Mouse (Mus musculus): ENCODE data around the gene Sugp2.
A peak's percentile ranks its signal among the peaks of the same experiment; 100 is the strongest.
"Not testable (repeated sequence)": the region's sequence is repeated elsewhere in the genome, so short reads cannot be mapped to it uniquely, and the experiment has no call there.

Sugp2 gene

DNA sequence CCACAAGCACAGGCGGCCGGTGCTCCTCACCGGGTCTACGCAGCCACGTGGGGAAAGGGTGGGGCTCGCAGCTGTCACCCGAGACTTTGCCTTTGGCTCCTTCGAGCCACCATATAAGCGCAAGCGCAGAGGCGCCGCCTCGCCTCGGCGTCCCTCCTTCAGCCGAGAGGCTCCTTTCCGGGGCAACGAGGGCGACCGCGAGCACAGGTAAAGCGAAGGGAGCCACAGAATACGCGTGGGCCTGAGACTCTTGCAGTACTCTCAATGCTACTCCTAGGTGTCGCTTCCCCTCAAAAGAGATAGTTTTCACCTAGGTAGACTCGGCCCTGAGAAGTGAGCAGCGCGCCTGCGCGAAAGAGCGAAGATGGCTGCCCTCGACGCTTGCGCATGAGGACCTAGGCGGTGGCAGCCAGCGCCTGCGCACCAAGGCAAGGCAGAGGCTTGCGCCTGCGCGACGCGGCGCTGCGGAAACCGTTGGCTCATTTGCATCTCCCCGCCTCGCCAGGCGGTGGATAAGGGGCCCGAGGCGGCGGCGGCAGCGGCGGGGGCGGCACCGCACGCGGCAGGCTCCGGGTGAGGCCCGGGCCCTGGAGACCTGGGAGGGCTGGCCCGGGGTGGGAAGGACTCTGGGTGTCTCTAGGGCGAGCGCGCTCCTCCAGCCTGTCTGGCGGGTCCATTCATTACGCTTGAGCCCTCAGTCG is at the start of gene Sugp2, which contains the start of gene Armc6:
Gene Sugp2, plus strand, starts transcription at position 147 of the 701 bp plus-strand sequence.
Gene Armc6, minus strand, starts transcription at position 387 of the 701 bp plus-strand sequence.
- peak; percentile 97 for DNase-seq

DNA sequence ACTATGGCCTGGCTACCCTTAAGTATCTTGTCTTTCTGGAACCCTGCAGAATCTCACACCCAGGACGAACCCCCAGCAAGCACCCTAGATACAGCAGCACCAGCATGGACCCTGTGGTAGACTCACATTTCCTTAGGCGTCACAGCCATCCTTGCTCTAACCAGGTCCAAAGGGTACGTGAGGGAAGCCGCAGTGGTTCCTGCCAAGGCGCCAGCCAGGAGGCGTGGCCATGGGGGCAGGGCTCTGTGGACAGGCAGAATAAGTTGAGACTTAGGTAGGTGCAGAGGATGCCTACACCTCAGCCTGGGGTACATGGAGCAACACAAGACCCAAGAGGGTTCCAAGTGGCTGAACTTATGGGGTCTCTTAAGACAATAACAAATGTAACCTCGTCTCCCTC is 45.3 kb upstream of the Sugp2 start:
- DNase-seq, result peak; percentile 82

DNA sequence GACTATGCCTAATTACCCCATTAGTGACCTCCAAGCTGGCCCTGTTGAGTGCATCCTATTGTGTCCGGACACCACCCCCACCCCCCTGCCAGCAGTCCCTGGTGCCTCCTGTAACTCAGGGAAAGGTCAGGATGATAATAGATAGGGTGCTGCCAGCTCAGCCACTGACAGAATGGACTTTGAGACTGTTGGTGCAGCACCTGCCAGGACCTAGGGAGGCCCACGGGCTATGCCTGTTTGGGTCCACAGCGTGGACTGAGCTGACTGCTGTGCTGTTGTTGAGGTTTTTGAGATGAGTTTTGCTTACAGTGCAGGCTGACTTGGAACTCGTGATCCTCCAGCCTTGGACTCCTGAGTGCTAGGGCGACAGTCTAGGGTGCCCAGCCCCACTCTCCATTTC is 40.8 kb upstream of the Sugp2 start:
- peak; percentile 61 for DNase-seq

DNA sequence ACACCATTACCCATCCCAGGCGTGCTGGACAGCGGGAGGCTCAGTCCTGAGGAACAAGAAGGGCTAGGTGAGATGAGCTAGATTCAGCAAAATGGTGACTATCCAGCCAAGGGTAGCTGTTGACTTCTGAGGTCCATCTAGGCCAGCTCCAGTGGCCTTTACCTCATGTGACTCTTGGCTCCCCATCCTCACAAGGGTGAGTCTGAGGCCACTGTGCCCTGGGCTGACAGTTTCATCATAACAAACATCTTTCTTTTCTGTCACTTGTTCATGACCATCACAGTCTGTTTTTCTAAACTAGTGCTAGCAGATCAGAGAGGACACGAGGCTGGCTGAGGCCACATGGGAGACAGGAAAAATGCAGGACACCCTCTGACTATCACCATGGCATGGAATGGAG is 39.8 kb upstream of the Sugp2 start:
- no peak for DNase-seq

DNA sequence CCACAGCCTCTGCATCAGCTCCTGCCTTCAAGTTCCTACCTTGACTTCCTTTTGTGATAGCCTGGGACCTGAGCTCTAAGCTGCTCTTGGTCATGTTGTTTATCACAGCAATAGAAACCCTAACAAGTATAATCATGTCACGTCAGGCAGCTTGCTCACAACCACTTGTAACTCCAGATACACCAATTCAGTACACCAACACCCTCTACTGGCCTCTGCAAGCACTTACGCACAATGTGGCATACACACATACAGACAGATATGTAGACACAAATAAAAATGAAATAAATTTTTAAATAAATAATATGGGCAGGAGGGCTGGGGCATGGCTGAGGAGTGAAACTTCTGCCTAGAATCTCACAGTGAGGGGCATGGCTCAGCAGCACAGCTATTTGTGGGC is 38.3 kb upstream of the Sugp2 start:
- no peak for DNase-seq

DNA sequence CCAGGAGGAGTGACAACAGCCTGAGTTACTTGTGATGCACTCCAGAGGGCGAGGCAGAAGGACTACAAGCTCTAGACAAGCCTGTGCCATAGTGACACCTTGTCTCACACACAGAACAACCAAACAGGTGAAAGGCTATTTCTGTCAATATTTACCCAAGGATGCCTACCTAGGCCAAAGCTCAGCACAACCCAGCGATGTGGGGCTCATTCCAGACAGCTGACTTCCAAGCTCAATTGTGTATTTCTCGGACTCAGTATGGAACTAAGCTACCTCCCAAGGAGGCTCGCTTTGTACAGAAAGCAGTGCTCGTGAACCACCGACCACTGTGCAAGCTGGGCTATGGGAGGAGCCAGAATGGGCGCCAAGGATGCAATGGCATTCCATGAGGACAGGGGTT is 36.4 kb upstream of the Sugp2 start:
- peak; percentile 33 for DNase-seq

DNA sequence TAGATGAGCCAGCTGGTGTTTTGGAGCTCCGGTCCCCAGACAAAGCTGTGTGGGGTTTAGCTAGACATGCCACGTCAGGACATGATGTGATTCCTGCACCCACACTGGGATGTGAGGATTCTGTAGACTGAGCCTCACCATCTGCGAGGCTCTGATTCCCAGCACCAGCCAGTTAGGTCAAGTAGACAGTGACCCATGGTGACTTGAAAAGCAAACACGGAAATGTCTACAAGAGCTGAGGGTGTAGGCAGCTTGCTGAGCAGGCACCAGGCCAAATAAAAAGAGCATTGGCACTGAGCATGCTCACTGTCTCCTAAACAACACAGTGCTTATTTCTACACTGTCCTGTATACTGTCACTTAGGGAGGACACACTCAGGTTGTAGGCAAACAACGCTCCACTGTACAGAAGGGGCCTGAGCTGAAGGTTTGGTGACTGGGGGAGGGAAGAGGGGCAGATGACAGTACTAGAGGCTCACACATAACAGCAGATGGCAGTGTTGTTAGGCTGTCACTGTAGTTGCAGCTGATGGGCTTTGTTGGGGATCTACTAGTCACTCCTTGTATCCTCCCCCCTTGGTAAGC is 33.8 kb upstream of the Sugp2 start:
- peak; percentile 46 for DNase-seq

DNA sequence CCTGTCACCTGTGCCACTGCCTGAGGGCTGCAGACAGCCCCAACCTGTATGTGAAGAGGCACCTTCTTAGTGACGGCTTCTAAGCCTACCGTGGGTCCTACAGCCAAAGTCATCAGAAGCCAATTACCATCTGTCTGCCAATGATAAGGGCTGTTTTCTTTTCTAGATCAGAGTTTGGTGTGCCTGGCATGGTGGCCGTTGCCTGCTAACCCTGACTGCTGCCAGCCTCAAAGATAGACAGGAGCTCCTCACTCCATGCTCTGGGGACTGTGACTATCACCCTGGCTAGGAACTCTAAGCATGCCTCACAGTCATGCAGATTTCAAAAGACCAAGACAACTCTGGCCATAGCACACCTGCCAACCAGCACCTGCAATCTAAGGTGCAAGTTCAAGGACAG is 32.6 kb upstream of the Sugp2 start:
- no peak for DNase-seq

DNA sequence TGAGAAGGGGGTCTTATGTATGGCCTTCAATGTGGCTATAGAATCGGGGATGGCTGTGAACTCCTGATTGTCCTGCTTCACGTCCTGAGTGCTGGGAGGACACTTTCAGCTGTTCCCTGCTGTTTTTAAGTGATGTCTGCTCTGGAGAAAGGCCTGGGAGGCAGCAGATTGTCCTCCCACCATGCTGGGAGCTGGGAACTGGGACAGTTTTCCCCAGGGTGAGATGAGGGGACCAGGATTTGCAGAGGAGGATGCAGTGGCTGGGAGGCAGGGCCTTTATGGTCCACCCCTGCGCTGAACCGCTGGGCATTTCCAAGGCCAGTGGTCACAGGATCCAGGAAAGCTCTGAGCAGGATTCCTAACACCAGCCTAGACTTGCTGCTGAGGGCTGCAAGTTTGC is 31.0 kb upstream of the Sugp2 start:
- no peak for DNase-seq

DNA sequence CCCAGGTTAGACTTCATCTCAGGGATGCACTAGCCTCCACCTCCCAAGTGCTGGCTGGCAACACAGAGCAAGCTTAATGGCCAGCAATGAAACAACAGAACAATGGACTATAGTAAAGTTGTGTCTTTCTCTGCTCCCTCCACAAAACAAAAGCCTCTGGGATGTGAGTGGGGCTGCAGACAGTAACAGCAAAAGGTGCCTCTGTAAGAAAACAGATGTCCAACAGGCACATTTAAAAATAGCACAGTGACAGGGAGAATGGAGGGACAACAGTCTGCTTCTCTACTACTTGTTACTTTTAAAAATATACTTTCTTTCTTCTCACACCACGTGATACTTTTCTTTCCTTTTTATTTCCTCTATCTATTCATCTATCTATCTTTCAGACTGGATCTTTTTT is 29.3 kb upstream of the Sugp2 start:
- DNase-seq, result no peak

DNA sequence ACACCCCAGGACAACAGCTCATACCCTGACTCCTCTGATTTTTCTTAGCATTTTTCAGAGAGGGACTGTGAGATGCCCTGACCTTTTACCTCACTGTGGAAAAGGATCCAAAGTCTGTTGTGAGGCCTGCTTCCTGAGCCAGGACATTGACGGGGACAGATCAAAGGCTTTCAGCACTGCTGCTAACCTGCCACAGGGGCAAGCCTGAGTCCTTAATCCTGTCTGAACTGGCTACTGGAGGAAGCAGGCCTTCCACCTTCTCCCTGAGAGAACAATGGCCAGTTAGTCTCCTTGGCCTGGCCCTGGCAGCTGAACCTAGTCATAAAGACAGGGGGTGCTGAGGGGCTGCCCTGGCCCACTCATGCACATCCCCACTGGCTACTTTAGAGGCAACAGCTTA is 25.9 kb upstream of the Sugp2 start:
- DNase-seq, result peak; percentile 55

DNA sequence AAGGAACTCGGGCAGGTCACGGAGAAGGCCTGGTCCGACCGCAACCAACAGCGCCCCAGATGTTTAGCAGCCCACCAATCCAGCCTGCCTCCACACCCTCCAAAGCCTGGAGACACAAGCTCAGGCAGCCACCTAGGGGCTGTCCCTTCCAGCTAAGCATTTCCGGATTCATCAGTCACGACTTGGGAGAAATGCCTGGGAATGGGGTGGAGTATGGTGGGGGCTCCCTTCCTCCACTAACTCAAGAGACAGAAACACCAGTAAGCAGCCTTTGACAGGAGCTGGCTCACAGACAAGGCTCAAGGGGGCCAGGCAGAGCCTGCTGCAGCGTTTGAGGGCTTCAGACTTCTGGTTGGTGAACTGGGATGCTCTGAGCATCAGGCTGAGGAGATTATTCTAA is 23.5 kb upstream of the Sugp2 start:
- DNase-seq, result peak; percentile 51

DNA sequence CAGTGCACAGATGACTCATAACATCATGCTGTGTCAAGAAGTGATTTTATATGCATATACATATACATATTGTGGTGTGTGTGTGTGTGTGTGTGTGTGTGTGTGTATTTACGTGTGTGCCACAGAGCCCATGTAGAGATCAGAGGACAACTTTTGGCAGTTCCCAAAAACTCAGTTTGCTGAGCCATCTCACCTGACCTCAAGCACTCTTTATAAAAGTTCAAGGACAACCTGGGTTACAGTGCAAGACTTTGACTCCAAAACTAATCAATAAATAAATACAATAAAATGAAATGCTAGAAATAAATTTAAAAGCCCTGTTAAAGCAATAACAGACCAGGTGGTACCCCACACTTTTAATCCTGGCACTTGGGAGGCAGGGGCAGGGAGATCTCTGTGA is 22.8 kb upstream of the Sugp2 start:
- no peak for DNase-seq

DNA sequence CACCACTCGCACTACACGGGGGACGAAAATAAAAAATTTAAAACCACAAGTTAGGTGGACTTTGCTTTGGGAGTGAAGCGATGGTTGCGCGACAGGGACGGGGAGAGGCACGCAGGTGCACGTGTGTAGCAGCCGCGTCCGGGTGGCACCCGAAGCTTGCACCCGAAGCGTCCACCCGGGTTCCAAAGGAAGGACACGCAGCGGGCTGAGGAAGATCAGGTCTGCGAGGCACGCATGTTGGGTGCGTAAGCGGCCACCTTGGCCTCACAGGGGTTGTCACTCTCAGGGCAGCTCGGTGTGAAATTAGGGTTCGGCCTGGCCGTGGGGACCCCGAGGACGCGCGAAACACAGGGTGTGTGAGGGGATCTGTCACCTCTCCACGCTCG is 22.3 kb upstream of the Sugp2 start:
- DNase-seq, result no peak

DNA sequence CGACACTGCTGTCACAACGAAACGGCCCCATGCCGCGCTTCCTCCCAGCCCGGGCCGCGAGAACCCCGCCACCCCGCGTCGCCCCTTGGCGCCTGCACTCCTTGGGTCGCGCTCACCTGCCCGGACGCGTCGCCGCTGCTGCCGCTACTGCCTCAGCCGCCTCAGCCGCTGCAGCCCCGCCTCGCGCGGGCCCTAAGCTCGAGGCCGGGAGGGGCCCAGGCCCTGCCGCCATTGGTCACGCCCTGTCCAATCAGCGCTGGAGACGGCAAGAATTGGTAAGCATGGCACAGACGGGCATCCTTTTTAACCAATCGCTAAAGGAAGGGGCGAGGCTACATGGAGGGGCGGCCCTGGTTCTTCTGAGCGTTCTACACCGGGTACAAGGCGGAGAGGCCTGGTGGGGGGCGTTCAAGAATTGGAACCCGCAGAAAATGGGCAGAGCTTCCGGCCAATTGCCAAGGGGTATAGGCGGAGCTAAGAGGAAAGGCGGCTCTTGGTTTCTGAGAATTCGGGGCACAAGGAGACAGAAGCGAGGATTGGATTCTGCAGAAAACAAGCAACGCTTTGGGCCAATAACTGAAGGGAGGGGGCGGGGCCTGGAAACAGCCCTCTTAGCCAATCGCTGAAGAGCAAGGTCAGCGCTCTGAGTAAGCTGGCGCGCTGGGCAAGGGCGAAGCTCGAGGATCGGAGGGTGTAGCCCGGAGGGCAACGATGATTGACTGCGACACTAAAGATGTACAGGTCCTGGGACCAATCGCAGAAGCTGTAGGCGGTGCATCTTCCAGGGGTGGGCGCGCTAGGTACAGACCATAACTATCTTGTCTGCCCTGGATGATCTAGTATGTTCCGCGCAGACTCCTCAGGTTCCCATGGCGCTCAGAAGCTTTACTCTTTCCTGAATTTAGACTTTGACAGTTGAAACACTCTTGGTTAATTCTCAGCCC is 21.6 kb upstream of the Sugp2 start, which contains the start of gene Slc25a42:
Gene Slc25a42, minus strand, starts transcription at position 194 of the 944 bp plus-strand sequence.
- DNase-seq, result peak; percentile 98

DNA sequence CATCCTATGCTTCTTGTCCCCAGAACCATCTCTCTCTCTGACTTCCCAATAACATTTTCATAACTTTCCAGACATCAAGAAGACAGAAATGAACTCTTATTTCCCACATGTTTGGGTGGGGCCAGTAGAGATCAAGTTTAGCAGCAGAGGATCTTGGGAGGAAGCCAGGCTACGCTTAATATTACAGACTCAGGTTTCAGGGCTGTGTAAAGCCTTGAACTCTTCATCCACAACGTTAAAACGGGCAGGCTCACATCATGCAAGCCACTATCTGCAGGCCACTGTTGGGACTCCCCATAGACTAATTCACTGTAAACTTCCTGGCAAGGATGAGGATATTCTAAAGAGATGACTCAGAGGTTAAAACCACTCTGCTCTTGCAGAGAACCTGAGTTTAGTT is 19.6 kb upstream of the Sugp2 start:
- DNase-seq, result no peak

DNA sequence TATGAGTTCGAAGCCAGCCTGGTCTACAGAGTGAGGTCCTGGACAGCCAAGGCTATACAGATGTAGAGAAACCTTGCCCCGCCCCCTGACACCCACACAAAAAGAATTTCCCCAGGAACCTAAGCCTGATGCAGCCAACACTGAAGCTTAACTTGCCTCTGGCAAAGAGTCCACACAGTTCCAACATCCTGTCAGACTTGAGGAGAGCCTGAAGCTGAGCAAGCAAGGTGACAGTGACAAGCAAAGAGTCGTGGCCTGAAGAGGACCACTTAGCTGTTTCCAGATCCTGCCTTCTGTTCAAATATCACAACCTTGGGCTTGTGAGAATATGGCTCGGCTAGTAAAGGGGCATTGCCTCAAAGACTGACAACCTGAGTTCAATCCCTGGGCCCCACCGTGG is 18.9 kb upstream of the Sugp2 start:
- no peak for DNase-seq

DNA sequence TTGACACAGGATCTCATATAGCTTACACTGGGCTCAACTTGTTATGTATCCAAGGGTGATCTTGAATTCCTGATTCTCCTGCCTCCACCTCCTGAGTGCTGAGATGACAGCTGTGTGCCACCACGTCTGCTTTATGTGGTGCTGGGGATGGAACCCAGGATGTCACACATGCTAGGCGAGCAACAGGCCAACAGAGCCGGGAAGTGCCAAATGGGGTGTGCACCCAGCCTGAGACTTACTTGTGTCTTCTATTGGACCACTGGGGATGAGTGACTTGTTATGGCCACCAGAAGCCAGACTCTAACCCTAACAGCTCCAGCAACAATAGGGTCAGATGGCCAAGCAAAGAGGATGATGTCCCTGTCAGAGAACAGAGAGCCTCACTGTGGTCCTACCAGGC is 17.9 kb upstream of the Sugp2 start:
- DNase-seq, result not testable (repeated sequence)

DNA sequence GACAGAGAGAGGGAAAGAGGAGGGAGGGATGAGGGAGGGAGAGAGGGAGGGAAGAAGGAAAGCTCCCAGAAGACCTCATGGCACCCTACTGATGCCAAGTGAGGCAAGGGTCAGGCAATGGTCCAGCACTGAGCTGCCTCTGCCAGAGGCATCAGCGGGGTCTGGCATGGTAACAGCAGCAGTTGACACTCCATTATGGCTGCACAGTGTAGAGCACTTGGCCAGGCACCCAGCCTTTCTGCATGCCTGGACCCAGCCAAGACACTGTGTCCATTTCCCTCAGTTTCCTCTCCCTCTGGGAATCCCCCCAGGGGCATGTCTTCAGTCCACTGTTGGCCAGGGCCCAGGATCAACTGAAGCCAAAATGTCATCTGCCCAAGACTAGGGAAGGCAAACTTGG is 17.5 kb upstream of the Sugp2 start:
- DNase-seq, result peak; percentile 74

DNA sequence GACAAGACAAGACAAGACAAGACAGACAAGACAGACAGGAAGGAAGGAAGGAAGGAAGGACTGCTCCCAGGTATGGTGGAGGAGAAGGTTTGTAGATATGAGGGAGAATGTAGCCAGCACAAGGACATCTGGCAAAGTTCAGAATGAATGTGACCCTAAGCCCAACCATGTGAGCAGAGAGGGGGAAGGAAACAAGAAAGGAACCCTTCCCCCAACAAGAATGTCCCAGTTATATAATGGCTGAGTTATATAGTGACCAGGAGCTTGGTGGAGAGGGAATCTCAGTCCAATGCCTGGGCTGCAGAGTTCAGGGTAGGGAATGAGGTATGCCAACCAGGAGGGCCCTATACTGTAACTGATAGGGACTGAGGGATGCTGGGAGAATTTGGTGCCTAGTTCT is 16.6 kb upstream of the Sugp2 start:
- no peak for DNase-seq

DNA sequence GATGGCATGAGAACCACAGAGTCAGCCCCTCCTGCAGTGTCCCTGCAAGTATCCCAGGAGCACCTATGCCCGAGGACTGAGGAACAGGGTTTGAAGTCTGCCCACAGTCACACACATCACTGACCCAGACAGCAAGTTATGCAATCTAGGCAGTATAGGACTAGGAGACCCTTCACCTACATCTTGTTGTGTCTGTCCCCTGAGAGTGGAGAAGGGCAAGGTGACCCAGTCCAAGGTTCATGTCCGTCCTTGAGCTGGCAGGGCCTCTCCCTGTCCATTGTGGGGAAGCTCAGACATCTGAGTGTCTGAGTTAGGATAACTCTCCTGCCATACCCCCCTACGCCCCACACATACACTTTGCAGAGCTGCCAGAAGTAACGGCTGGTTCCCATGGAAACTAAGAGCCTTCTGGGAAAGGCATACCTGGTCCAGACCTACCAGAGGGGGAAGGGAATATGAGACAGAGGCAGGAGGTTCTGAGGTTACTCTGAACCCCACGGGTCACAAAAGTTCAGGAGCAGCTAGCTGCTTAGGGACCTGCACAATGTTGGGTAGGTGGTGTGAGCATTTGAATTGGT is 14.8 kb upstream of the Sugp2 start:
- peak; percentile 42 for DNase-seq

DNA sequence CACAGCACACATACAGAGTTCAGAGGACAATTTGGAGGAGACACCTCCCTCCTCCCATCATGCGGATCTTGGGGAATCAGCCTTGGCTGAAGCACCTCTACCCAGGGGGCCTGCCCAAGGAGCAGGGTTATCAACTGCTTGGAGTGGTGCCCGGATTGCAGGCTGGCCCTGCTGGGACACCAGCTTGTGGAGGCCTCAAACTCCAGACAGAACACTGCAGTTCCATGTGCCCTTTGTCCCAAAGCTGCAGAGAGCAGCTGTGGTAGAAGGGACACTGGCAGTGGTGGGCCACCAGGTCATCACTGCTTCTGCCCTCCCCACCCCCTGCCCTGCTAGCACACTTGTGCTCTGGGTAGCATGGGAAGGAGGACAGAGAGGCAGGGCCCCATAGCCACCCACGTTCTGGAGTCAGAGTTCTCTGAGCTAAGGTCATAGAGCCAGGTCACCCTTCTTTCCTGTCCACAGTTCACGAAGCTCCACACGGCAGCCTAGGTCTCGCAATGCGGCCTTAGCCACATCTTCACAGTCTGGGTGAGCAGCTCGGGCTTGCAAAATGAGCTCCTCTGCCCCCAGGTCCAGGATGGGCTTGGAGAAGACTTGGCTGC is 13.7 kb upstream of the Sugp2 start:
- peak; percentile 71 for DNase-seq

DNA sequence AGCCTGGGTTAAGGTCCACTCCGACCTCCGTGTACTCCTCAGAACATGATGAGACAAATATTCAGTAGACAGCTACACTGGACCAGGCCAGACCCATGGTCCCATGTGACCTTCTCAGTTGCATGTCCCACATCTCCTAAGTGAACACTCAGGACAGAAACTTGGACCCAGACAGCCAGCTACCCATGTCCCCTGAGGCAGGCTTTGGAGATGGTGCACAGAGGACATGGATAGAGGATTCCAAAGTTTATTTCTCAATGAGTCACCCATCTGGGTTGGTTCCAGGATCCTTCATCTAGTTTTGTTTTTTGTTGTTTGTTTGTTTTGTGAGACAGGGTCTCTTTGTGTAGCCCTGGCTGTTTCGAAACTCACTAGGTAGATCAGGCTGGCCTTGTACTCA is 13.1 kb upstream of the Sugp2 start:
- no peak for DNase-seq

Measured in kidney, postnatal 10 days (tissue).